Mouse (Mus musculus) heart, postnatal 14 days (tissue): Measurements from ENCODE around the gene Mip. TPM values are rescaled to one million over a fixed set of nuclear protein-coding genes. Genes with fewer than 3 reads are reported as not detected.
"Not testable (repeated sequence)": the region's sequence is repeated elsewhere in the genome, so short reads cannot be mapped to it uniquely, and the experiment has no call there.

ENCODE experiments used
- DNase-seq, 2 experiments: peaks; one replicate each; pipeline ENCODE4 v3.0.0; 2021 to 2022
- intact Hi-C: fragments of 180-260 bp; cut with DNase I; formaldehyde crosslinking; loops from one replicate; pipeline ENCODE4 v1.15.1; 2025
- total RNA-seq, 2 experiments: library from RNA; stranded (reverse); gene quantifications; 2 replicates each; pipeline ENCODE4 v1.2.3; 2021

The Mip gene
- total RNA-seq, 2 experiments from 2014 or later, result not detected

GRCm38 (mm10) chr10:128210131-128210530 lies 15.5 kb upstream of the Mip start:
- DNase-seq, result no peak
- intact Hi-C loops, result no loop called here

DNA sequence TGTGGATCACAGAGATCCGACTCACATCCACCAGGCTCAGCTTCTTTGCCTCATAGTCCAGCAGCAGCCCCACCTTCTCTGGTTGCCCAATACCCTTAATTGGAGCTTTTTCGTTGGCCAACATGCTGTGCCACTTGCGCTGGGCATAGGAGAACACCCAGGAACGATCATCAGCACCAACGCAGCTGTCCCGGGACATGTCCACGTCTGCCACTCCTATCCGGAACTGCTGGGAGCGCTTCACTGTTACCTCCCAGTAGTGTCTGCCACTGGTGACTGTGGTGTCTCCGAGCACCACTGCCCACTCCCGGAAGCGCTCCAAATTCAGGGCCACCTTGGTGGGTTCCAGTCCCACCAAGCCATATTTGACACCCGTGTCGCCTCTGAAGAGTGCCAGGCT lies 14.7 kb upstream of the Mip start:
- intact Hi-C loops, result no loop called here
- DNase-seq, result no peak

- intact Hi-C loops, result loop anchor here (2.0 kb wide), 1 partner anchor 73 kb away; no protein-coding TSS in a partner anchor
- peak; percentile 88 to 92 for DNase-seq
Measured at GRCm38 (mm10) chr10:128211390-128212108, 14.1 kb upstream of the Mip start, which contains the start of gene Spryd4. Spryd4 (minus strand) TSS chr10:128211807.

GRCm38 (mm10) chr10:128212148-128212547 lies 13.5 kb upstream of the Mip start:
- no peak for DNase-seq
- intact Hi-C loops, result loop anchor here (2.0 kb wide), 1 partner anchor 73 kb away; no protein-coding TSS in a partner anchor

GRCm38 (mm10) chr10:128212871-128213323 lies 12.7 kb upstream of the Mip start:
- peak; percentile 51 to 69 for DNase-seq
- intact Hi-C loops, result loop anchor here (2.0 kb wide), 1 partner anchor 72 kb away; no protein-coding TSS in a partner anchor

DNA sequence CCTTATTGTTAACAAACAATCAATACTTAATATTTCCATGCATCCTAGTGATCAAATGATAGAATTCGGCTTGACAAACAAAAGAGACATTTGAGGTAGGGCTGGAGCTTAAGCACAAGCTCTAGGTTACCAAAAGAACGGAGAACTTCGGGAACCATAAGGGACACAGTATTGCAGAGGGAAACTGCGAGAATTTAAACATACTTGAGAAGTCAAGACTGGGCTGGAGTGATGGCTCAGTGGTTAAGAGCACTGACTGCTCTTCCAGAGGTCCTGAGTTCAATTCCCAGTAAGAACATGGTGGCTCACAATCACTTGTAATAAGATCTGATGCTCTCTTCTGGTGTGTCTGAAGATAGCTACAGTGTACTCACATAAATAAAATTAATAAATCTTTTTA lies 11.5 kb upstream of the Mip start:
- DNase-seq, intact Hi-C loops: not testable (repeated sequence)

DNA sequence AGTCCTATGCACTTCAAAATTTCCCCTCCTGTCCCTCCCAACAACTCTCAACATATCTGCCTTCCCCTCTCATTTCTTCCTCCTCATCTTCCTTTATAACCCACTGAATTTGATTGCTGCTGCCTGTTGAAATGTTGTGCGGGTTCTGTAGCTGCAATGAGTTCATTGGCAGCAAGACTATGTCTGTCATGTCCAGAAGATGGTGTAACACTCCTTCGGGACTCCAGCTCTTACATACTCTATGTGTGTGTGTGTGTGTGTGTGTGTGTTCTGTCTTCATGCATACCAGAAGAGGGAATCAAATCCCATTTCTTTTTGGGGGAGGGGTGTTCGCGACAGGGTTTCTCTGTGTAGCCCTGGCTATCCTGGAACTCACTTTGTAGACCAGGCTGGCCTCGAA lies 10.7 kb upstream of the Mip start:
- intact Hi-C loops, result no loop called here
- DNase-seq, result no peak

DNA sequence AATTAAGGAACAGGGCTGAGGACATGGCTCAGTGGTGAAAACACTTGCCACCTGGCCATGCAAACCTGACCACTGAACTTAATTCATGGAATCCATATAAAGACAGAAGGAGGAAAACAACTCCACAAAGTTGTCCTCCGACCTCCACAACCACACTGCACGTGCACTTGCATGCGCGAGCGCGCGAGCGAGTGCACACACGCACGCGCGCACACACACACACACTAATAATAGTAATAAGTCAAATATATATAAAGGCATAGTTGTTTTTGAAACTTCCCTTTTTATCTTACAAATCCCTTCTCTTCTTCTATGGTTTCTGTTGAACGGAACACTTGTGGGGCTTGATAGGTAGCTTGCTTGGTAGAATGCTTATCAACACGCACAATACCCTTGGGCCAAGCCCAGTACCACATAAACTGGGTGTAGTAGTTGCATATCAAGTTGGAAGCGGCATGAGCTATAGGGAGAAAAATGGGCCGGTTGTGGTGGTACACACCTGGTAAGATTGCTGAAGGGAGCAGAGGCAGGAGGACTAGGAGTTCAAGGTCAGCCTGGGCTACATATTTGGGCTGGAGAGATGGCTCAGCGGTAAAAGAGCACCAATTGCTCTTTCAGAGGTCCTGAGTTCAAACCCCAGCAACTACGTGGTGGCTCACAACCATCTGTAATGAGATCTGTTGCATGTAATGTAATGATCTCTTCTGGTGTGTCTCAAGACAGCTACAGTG lies 7.1 kb upstream of the Mip start:
- no peak for DNase-seq
- intact Hi-C loops, result no loop called here

- no peak for DNase-seq
Measured at GRCm38 (mm10) chr10:128221533-128222286, 3.9 kb upstream of the Mip start.

GRCm38 (mm10) chr10:128225064-128225463 lies 574 bp upstream of the Mip start:
- no peak for DNase-seq
- intact Hi-C loops, result no loop called here

More at GRCm38 (mm10) chr10:128221533-128222286, 3.9 kb upstream of the Mip start:
- intact Hi-C loops, result no loop called here

DNA sequence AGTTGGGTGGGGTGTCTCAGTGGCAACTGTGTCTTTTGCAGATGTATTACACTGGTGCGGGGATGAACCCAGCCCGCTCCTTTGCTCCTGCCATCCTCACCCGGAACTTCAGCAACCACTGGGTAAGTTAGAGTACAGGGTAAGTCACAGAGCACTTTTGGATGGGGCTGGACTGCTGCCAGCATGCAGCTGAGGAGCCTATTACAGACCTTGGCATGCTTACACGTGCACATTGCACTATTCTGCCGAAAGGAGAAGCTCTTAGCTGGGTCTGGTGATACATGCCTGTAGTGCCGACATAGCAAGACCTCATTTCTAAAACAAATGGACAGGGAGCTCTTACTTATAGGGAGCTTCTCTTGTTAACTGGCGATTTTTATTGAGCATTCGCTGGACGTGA lies 2.0 kb downstream of the Mip start:
- intact Hi-C loops, result no loop called here

DNA sequence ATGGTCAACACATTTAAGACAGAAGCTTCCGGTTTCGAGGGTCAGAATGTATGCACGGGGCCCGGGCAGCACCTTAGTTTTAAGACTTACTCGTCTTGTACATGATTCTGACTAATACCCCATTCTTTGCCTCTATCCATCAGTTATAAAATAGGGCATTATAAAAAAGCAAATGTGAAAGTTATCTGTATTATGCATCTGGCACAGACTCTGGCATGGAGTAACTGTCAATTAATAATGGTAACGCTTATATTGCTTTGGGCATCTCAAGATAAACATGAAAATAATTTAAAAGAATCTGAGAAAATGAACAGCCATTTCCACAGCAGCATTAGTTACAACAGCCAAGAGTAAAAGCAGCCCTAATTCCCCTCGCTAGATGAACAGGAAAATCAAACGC lies 2.4 kb downstream of the Mip start:
- no peak for DNase-seq
- intact Hi-C loops, result no loop called here

More for the DNA sequence above, 2.0 kb downstream of the Mip start:
- no peak for DNase-seq

GRCm38 (mm10) chr10:128230582-128230981 lies 4.9 kb downstream of the Mip start:
- no peak for DNase-seq
- intact Hi-C loops, result no loop called here

GRCm38 (mm10) chr10:128231146-128231545 lies 5.5 kb downstream of the Mip start:
- intact Hi-C loops, result no loop called here

DNA sequence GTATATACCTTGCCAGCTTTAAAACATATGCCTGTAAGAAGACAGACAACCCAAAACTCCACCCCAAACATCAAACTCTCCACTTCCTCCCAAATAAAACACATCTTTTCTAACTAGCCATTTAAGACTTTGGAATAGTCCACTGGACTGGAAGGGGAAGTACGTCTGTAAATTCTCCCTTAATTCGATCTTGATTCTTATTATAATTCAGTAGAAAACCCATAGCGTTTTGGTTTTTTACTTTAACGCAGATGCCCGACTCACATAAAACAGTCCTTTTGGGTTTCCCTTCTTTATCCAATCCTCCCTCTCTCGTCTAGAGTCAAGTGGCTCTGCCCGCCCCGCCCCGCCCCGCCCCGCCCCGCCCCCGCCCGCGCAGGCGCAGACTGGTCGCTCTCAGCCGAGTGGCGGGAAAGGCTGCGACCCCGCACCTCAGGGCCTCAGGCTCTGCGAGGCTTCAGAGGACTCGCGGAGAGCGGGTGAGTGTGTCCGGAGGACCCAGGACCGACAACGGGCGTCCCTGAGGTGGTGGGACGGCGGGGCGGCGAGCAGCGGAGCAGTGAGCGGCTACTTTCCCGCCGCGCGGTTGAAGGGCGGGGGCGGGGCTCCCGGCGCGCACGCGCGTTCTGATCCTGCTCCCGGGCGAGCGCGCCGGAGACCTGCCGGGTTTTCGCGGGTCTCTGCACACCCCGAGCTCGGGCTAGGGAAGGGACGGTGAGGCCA lies 6.2 kb downstream of the Mip start, which contains the start of gene Timeless:
TSS of gene Timeless (plus strand) at position 369 of the 723 bp plus-strand sequence.
- peak; percentile 93 to 94 for DNase-seq
- intact Hi-C loops, result no loop called here

More at GRCm38 (mm10) chr10:128231146-128231545, 5.5 kb downstream of the Mip start:
- DNase-seq, result no peak

DNA sequence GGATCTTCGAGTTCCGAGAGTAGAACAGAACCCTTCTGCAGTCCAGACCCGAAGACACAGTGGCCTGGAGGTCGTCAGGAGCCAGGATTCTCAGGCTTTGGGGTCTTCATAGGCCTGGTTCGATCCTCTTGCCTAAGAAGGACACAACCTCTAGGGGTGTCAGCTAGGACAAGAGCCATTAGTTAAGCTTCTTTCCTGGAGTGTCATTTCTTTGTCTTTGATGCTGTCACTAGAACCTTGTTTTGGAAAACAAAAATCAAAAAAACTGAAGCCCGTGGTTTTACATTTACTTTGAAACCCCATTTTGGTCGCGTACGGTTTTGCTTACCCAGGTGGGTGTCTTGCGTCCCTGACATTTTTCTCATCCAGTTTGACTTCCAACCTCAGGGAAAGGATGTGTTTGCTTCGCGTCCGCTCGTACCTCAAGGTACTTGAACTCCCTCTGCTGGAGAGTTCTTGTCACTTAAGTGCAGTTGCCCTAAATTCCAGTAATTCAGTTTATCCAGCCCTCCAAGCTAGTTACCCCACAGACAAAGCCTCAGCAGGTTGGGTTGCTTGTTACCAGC lies 6.9 kb downstream of the Mip start:
- DNase-seq, result peak in 1 of 2 experiments; percentile 65
- intact Hi-C loops, result no loop called here

DNA sequence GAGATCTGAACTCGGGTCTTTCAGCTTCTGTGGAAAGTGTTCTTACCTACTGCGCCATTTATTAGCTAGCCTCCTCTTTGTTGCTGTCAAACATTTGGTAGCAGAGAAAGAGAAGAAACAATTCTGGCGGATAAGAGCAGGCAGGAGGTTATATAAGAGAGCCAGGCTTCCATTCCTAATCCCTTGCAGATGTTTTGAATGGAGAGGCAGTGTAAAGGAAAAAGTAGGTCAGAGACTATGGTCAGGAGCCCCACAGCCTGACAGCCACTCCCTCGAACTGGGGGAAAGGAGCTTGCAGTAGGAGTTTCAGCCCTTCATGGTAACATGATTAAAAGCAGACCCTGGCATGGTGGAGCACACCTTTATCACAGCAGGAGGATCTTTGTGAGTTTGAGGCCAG lies 10.7 kb downstream of the Mip start:
- DNase-seq, result no peak
- intact Hi-C loops, result no loop called here

DNA sequence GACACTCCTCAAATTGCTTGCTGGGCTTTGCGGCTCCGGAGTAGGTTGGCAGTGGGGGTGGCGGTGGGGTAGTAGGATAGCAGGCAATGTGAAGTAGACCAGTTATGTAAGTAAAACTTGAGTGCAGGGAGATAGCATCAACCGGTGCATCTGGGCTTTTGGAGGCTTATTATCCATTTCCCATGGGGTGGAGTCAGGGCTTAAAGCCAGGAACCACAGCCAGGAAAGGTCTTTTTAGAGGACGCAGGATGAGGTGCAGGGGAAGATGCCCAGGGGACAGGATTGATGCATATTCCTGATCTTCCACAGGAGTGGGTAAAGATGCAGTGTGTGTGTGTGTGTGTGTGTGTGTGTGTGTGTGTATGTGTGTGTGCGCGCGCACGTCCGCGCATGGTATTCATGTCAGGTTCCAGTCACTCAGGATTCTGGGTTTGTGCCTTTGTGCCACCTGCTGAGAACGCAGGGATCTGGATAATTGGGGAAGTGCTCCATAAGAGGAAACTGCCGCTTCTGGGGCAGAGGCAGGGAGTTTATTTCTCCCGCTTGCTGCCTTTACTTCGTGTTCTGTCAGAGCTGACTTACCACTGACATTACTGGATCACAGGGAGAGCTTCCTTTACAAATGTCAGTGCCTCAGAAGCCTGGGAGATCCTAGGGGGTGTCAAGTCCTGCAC lies 12.3 kb downstream of the Mip start:
- intact Hi-C loops, result no loop called here

DNA sequence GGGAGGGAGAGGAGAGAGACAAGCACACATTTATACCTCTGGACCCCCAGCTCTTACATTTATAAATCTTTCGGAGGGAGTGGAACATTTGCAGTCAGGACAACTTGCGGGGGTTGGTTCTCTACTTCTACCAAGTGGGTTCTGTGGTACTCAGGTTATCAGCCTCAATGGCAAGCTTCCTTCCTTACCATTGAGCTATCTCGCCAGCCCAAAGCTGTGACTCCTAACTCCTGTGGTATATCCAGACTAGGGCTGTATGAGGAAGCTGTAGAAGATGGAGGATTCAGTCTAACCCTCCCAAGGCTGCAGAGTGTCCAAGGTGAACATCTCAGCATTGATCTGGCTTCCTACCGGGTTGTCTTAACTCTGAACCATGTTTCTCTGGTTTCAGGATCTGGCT lies 13.5 kb downstream of the Mip start:
- no peak for DNase-seq
- intact Hi-C loops, result no loop called here

More for the DNA sequence above, 12.3 kb downstream of the Mip start:
- DNase-seq, result peak; percentile 46 to 55
